Mouse (Mus musculus): ENCODE data around the gene Mapk7. TPM values are rescaled to one million over a fixed set of nuclear protein-coding genes. Genes with fewer than 3 reads are reported as not detected.

The Mapk7 gene
- 54.1 and 63.6 TPM in 2 replicates for polyA plus RNA-seq (2015; fragmentation: Nextera tagmentation; extraction: Ambion mirVana)

- WGBS: under 1% methylated on average over 62 of the region's 62 CpGs
- H3K4me3 ChIP-seq (replicated peaks): peak within 1 kb of the TSS; percentile 74
- ATAC-seq (replicated peaks; ENCODE audit: low FRiP score): peak; percentile 96
- H3K36me3 ChIP-seq: peaks cover 36% of the 10 kb centered on the region
- no peaks in the 10 kb centered on the region for H3K9me3 ChIP-seq (replicated peaks)
- H3K27ac ChIP-seq: peak within 1 kb of the TSS; percentile 95
- peaks cover 30% of the 10 kb centered on the region for H3K4me1 ChIP-seq
- H3K9ac ChIP-seq: peak within 1 kb of the TSS; percentile 79
- H3K27me3 ChIP-seq: no peaks in the 10 kb centered on the region
- peak within 1 kb of the TSS; percentile 71 for H3K4me2 ChIP-seq
These were observed at the start of gene Mapk7 for GRCm38 (mm10) chr11:61494129-61494997. TSS of gene Mapk7 (minus strand) at chr11:61494406.

DNA sequence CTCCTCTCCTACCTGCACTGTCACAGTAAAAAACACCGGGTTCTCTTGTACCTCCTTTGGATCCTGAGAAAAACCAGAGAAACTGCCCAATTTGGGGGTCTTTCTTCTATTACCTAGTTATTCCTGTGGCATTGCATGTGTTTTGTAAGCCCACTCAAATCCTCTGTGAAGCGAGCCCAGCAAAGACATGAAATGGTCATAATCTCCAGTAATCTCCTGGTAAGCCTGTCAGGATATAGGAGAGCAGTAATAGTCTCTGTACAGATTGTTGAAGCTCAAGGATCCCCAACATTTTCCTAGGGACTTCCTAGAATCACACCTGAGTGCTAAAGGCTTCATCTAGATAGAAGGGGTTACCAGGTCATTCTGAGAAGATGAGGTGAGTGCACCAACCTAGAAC, 46.9 kb upstream of the Mapk7 start:
- ATAC-seq (replicated peaks; ENCODE audit: low FRiP score): no peak
- H3K4me3 ChIP-seq (replicated peaks): no peak overlapping the region
- H3K4me2 ChIP-seq: no peak overlapping the region
- no peaks in the 10 kb centered on the region for H3K27me3 ChIP-seq
- H3K4me1 ChIP-seq: peaks cover 5% of the 10 kb centered on the region; the same call in 1 of the 2 replicates
- no peak overlapping the region for H3K9ac ChIP-seq
- H3K36me3 ChIP-seq: peaks cover 40% of the 10 kb centered on the region
- no peaks in the 10 kb centered on the region for H3K9me3 ChIP-seq (replicated peaks)
- H3K27ac ChIP-seq: no peak overlapping the region
- WGBS: 84% methylated on average over 2 of the region's 2 CpGs

- H3K27ac ChIP-seq: no peak overlapping the region
- H3K9ac ChIP-seq: no peak overlapping the region
- H3K27me3 ChIP-seq: no peaks in the 10 kb centered on the region
- ATAC-seq (replicated peaks; ENCODE audit: low FRiP score): no peak
- no peak overlapping the region for H3K4me3 ChIP-seq (replicated peaks)
- H3K4me2 ChIP-seq: no peak overlapping the region
- no peaks in the 10 kb centered on the region for H3K9me3 ChIP-seq (replicated peaks)
- H3K4me1 ChIP-seq: peaks cover 3% of the 10 kb centered on the region; the same call in 1 of the 2 replicates
- H3K36me3 ChIP-seq: peaks cover 35% of the 10 kb centered on the region
- 78% methylated on average over 7 of the region's 7 CpGs for whole genome bisulfite sequencing
These were observed 46.4 kb upstream of the Mapk7 start for GRCm38 (mm10) chr11:61540642-61541041.

- no peak overlapping the region for H3K9ac ChIP-seq
- H3K4me3 ChIP-seq (replicated peaks): no peak overlapping the region
- H3K9me3 ChIP-seq (replicated peaks): no peaks in the 10 kb centered on the region
- peaks cover 18% of the 10 kb centered on the region for H3K36me3 ChIP-seq
- no peak overlapping the region for H3K27ac ChIP-seq
- 87% methylated on average over 3 of the region's 3 CpGs for WGBS
- H3K27me3 ChIP-seq: no peaks in the 10 kb centered on the region
- H3K4me1 ChIP-seq: 0 out of 2 replicates have a peak, but pooled peaks cover 4% of the 10 kb centered on the region
- H3K4me2 ChIP-seq: no peak overlapping the region
- ATAC-seq (replicated peaks; ENCODE audit: low FRiP score): no peak
These were observed 43.2 kb upstream of the Mapk7 start for GRCm38 (mm10) chr11:61537362-61537761.

DNA sequence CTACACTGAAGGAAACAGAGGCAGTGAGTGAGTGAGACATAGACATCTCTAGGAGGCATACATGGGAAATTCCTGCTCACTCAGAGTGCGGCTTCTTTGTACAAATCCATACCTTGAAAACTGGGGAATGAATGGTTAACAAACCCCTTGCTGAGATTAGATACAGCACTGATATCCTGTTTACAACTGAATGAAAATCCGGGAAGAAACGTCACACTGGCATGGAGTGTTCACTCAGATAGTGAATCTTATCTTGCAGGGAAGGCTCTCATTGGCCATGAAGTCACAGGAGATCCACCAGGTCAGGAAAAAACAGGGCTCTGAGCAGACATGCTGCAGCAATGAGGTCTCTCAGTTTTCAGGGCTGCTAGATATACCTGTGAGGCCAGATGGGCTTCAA, 42.7 kb upstream of the Mapk7 start:
- H3K27ac ChIP-seq: no peak overlapping the region
- H3K36me3 ChIP-seq: peaks cover 21% of the 10 kb centered on the region
- H3K4me2 ChIP-seq: no peak overlapping the region
- 0 out of 2 replicates have a peak, but pooled peaks cover 5% of the 10 kb centered on the region for H3K4me1 ChIP-seq
- WGBS: 67% methylated on average over 3 of the region's 3 CpGs
- no peak overlapping the region for H3K4me3 ChIP-seq (replicated peaks)
- no peaks in the 10 kb centered on the region for H3K27me3 ChIP-seq
- no peaks in the 10 kb centered on the region for H3K9me3 ChIP-seq (replicated peaks)
- no peak overlapping the region for H3K9ac ChIP-seq
- no peak for ATAC-seq (replicated peaks; ENCODE audit: low FRiP score)

- Histone ChIP-seq H3K9me3 (replicated peaks) (no peaks in the 10 kb centered on the region), H3K9ac (no peak overlapping the region), H3K36me3 (peaks cover 31% of the 10 kb centered on the region), H3K27ac (no peak overlapping the region), H3K27me3 (no peaks in the 10 kb centered on the region), H3K4me2 (no peak overlapping the region), H3K4me3 (replicated peaks) (no peak overlapping the region), H3K4me1 (0 out of 2 replicates have a peak, but pooled peaks cover 3% of the 10 kb centered on the region)
- ATAC-seq (replicated peaks; ENCODE audit: low FRiP score): no peak
- 24% methylated on average over 1 of the region's 1 CpGs for WGBS
These were observed 41.3 kb upstream of the Mapk7 start for GRCm38 (mm10) chr11:61535530-61535929.

DNA sequence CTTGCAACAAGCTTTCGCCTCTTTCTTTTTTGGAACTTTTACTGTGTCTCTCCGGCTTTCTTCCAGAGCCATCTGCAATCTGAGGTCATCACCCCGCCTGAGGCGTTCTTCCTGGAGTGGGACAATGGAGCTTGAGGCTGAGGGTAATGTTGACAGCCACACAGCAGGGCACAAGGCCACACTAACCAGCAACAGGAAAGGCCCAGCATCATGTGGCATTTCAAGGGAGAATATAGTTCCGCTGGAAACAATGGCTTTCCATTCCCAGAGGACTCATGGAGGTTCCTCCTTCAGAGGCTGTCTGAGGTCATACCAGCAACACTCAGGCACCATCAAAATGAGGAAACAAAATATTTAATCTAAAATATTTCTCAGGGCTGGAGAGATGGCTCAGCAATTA, 39.4 kb upstream of the Mapk7 start:
- Histone ChIP-seq H3K4me1 (peaks cover 15% of the 10 kb centered on the region; the same call in 1 of the 2 replicates), H3K27ac (peak overlapping the region; percentile 24; the same call in 1 of the 2 replicates), H3K9ac (no peak overlapping the region), H3K36me3 (peaks cover 29% of the 10 kb centered on the region), H3K4me3 (replicated peaks) (no peak overlapping the region), H3K4me2 (no peak overlapping the region), H3K27me3 (no peaks in the 10 kb centered on the region), H3K9me3 (replicated peaks) (no peaks in the 10 kb centered on the region)
- ATAC-seq (replicated peaks; ENCODE audit: low FRiP score): no peak; the same call in 1 of the 2 replicates
- WGBS: 72% methylated on average over 5 of the region's 5 CpGs

- Histone ChIP-seq H3K9me3 (replicated peaks) (no peaks in the 10 kb centered on the region), H3K4me2 (no peak overlapping the region), H3K4me1 (peaks cover 15% of the 10 kb centered on the region; the same call in 1 of the 2 replicates), H3K27me3 (no peaks in the 10 kb centered on the region), H3K9ac (no peak overlapping the region), H3K4me3 (replicated peaks) (no peak overlapping the region), H3K36me3 (peaks cover 29% of the 10 kb centered on the region), H3K27ac (0 out of 2 replicates have a peak overlapping the region, but pooled peaks have one; percentile 22)
- ATAC-seq (replicated peaks; ENCODE audit: low FRiP score): no peak
- 89% methylated on average over 2 of the region's 2 CpGs for WGBS
These were observed 38.6 kb upstream of the Mapk7 start for GRCm38 (mm10) chr11:61532820-61533219.

DNA sequence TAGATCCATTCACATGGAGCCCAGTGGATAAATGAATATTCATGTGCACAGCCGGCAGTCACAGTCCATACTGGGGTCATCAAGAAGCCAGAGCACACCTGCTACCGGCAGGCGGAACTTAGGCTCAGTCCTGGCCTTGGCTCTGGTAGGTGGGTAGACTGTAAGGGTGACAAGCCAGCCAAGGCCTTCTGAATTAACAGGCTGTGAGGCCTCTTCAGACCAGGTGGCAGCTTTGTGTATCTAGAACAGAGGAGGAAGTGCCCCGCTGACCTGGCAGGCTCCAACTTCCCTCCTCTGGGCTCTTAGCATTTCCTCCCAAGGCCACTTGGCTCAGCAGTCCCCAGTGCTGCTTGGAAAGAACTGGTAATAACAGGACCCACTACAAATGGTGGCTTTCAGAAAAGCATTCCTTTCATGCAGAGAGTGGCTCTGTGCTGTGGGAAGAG, 35.1 kb upstream of the Mapk7 start:
- H3K9ac ChIP-seq: no peak overlapping the region
- H3K36me3 ChIP-seq: peaks cover 34% of the 10 kb centered on the region
- peaks cover 15% of the 10 kb centered on the region; the same call in 1 of the 2 replicates for H3K4me1 ChIP-seq
- WGBS: 44% methylated on average over 4 of the region's 4 CpGs
- H3K9me3 ChIP-seq (replicated peaks): no peaks in the 10 kb centered on the region
- H3K4me2 ChIP-seq: no peak overlapping the region
- ATAC-seq (replicated peaks; ENCODE audit: low FRiP score): peak; percentile 49; the same call in 1 of the 2 replicates
- no peaks in the 10 kb centered on the region for H3K27me3 ChIP-seq
- H3K27ac ChIP-seq: peak overlapping the region; percentile 77
- H3K4me3 ChIP-seq (replicated peaks): no peak overlapping the region

GRCm38 (mm10) chr11:61526872-61527271, 32.7 kb upstream of the Mapk7 start:
- no peaks in the 10 kb centered on the region for H3K27me3 ChIP-seq
- no peak overlapping the region for H3K27ac ChIP-seq
- 88% methylated on average over 1 of the region's 1 CpGs for WGBS
- no peak overlapping the region for H3K4me2 ChIP-seq
- no peak overlapping the region for H3K4me3 ChIP-seq (replicated peaks)
- no peaks in the 10 kb centered on the region for H3K9me3 ChIP-seq (replicated peaks)
- no peak for ATAC-seq (replicated peaks; ENCODE audit: low FRiP score)
- peaks cover 12% of the 10 kb centered on the region; the same call in 1 of the 2 replicates for H3K4me1 ChIP-seq
- no peak overlapping the region for H3K9ac ChIP-seq
- peaks cover 42% of the 10 kb centered on the region for H3K36me3 ChIP-seq

GRCm38 (mm10) chr11:61519484-61520107, 25.4 kb upstream of the Mapk7 start:
- Histone ChIP-seq H3K36me3 (peaks cover 80% of the 10 kb centered on the region), H3K4me2 (no peak overlapping the region), H3K27me3 (no peaks in the 10 kb centered on the region), H3K9me3 (replicated peaks) (no peaks in the 10 kb centered on the region), H3K9ac (no peak overlapping the region), H3K4me1 (no peaks in the 10 kb centered on the region), H3K27ac (no peak overlapping the region), H3K4me3 (replicated peaks) (no peak overlapping the region)
- WGBS: 98% methylated on average over 3 of the region's 3 CpGs
- no peak for ATAC-seq (replicated peaks; ENCODE audit: low FRiP score)

GRCm38 (mm10) chr11:61518871-61519270, 24.7 kb upstream of the Mapk7 start:
- no peaks in the 10 kb centered on the region for H3K27me3 ChIP-seq
- no peak for ATAC-seq (replicated peaks; ENCODE audit: low FRiP score)
- no peak overlapping the region for H3K27ac ChIP-seq
- no peak overlapping the region for H3K4me3 ChIP-seq (replicated peaks)
- H3K9ac ChIP-seq: no peak overlapping the region
- H3K36me3 ChIP-seq: peaks cover 84% of the 10 kb centered on the region
- H3K4me2 ChIP-seq: no peak overlapping the region
- H3K9me3 ChIP-seq (replicated peaks): no peaks in the 10 kb centered on the region
- 86% methylated on average over 3 of the region's 3 CpGs for WGBS
- H3K4me1 ChIP-seq: no peaks in the 10 kb centered on the region
